Mouse (Mus musculus) spleen, adult 2 months (tissue): ENCODE results near the gene Tyw1.

Experiments
- CTCF ChIP-seq: fragments of 200-500 bp; IDR thresholded peaks from 2 replicates; pipeline ENCODE4 v1.5.1; 2011; ENCODE audit warnings: mild to moderate bottlenecking, inconsistent platforms; ENCODE audit not compliant: insufficient read depth, insufficient read length, insufficient replicate concordance; ENCODE audit errors: extremely low read depth
- POLR2A ChIP-seq: fragments of 200-500 bp; IDR thresholded peaks from 2 replicates; pipeline ENCODE4 v1.6.1; 2011; ENCODE audit warnings: low read depth, low read length, inconsistent platforms

GRCm38 (mm10) chr5:130293941-130294340, 38.5 kb downstream of the Tyw1 start:
- TF ChIP-seq POLR2A (no peak), CTCF (no peak)
